Mouse (Mus musculus) neural tube, embryonic 15.5 days (tissue): ENCODE measurements at regions not wholly inside any gene's neighbourhood (a gene's known extent, or its start where the extent isn't known, plus 50 kb on each side); places are given as distances from the start of the nearest gene placed in this dataset.

Source experiments
- ATAC-seq: fragments of 200-750 bp; cut with Nextera tagmentation; 2 replicates; pipeline ENCODE4 v1.8.0; 2017; ENCODE audit warnings: mild to moderate bottlenecking, moderate TSS enrichment, moderate library complexity; ENCODE audit not compliant: low FRiP score
- H3K27ac ChIP-seq: fragments of 300-500 bp; sonication (generic); replicated peaks from 2 replicates; pipeline ENCODE4 v1.5.1; 2015; ENCODE audit warnings: mild to moderate bottlenecking, inconsistent platforms
- H3K27me3 ChIP-seq: fragments of 300-500 bp; sonication (generic); replicated peaks from 2 replicates; pipeline ENCODE4 v1.6.1; 2015; ENCODE audit warnings: inconsistent platforms
- H3K36me3 ChIP-seq: fragments of 300-500 bp; sonication (generic); 2 replicates; pipeline ENCODE4 v1.6.1; 2015; ENCODE audit warnings: inconsistent platforms
- H3K4me1 ChIP-seq: fragments of 300-500 bp; sonication (generic); 2 replicates; pipeline ENCODE4 v1.6.1; 2015; ENCODE audit warnings: inconsistent platforms
- H3K4me2 ChIP-seq: fragments of 300-500 bp; sonication (generic); 2 replicates; pipeline ENCODE4 v1.6.1; 2015; ENCODE audit warnings: inconsistent platforms, mild to moderate bottlenecking, moderate library complexity
- H3K4me3 ChIP-seq: fragments of 300-500 bp; sonication (generic); replicated peaks from 2 replicates; pipeline ENCODE4 v1.5.1; 2015; ENCODE audit warnings: mild to moderate bottlenecking, inconsistent platforms
- H3K9ac ChIP-seq: fragments of 300-500 bp; sonication (generic); replicated peaks from 2 replicates; pipeline ENCODE4 v1.6.1; 2015; ENCODE audit warnings: mild to moderate bottlenecking, inconsistent platforms
- H3K9me3 ChIP-seq: fragments of 300-500 bp; sonication (generic); replicated peaks from 2 replicates; pipeline ENCODE4 v1.6.1; 2016; ENCODE audit warnings: inconsistent platforms
- WGBS: fragments of 180-500 bp; shearing (Covaris S2); methylation state at CpG from one replicate; pipeline ENCODE4 v1.1.7; 2015; ENCODE audit warnings: mixed read lengths; 5-methylcytosine and 5-hydroxymethylcytosine counted together

- Histone ChIP-seq H3K4me3 (no peak overlapping the region), H3K27me3 (no peaks in the 10 kb centered on the region), H3K27ac (no peak overlapping the region), H3K4me2 (no peak overlapping the region), H3K9ac (no peak overlapping the region), H3K36me3 (no peaks in the 10 kb centered on the region), H3K4me1 (no peaks in the 10 kb centered on the region), H3K9me3 (no peaks in the 10 kb centered on the region)
- ATAC-seq, result no peak
- WGBS, result 96% methylated on average over 2 of the region's 2 CpGs
Measured at GRCm38 (mm10) chr13:10741391-10741790, 380.7 kb upstream of the Chrm3 start.

GRCm38 (mm10) chr13:10725745-10726171 lies 365.1 kb upstream of the Chrm3 start:
- WGBS, result 63% methylated on average over 3 of the region's 3 CpGs
- H3K4me3 ChIP-seq, result no peak overlapping the region
- H3K36me3 ChIP-seq, result no peaks in the 10 kb centered on the region
- no peaks in the 10 kb centered on the region for H3K9me3 ChIP-seq
- H3K4me2 ChIP-seq, result no peak overlapping the region
- no peak overlapping the region for H3K9ac ChIP-seq
- no peak overlapping the region for H3K27ac ChIP-seq
- no peaks in the 10 kb centered on the region for H3K27me3 ChIP-seq
- no peak for ATAC-seq
- no peaks in the 10 kb centered on the region for H3K4me1 ChIP-seq

GRCm38 (mm10) chr13:10725335-10725734 lies 364.7 kb upstream of the Chrm3 start:
- no peak overlapping the region for H3K4me2 ChIP-seq
- 64% methylated on average over 5 of the region's 5 CpGs for WGBS
- H3K4me1 ChIP-seq, result no peaks in the 10 kb centered on the region
- H3K9ac ChIP-seq, result no peak overlapping the region
- H3K9me3 ChIP-seq, result no peaks in the 10 kb centered on the region
- H3K36me3 ChIP-seq, result no peaks in the 10 kb centered on the region
- no peaks in the 10 kb centered on the region for H3K27me3 ChIP-seq
- H3K27ac ChIP-seq, result no peak overlapping the region
- ATAC-seq, result no peak
- H3K4me3 ChIP-seq, result no peak overlapping the region

- 93% methylated on average over 3 of the region's 3 CpGs for WGBS
- H3K9me3 ChIP-seq, result no peaks in the 10 kb centered on the region
- H3K4me1 ChIP-seq, result no peaks in the 10 kb centered on the region
- no peaks in the 10 kb centered on the region for H3K36me3 ChIP-seq
- no peaks in the 10 kb centered on the region for H3K27me3 ChIP-seq
- no peak overlapping the region for H3K9ac ChIP-seq
- H3K4me3 ChIP-seq, result no peak overlapping the region
- H3K27ac ChIP-seq, result no peak overlapping the region
- H3K4me2 ChIP-seq, result no peak overlapping the region
- ATAC-seq, result no peak
Measured at GRCm38 (mm10) chr13:10720639-10721038, 360.0 kb upstream of the Chrm3 start.

- Histone ChIP-seq H3K4me3 (no peak overlapping the region), H3K36me3 (no peaks in the 10 kb centered on the region), H3K27ac (no peak overlapping the region), H3K4me2 (no peak overlapping the region), H3K9ac (no peak overlapping the region), H3K9me3 (no peaks in the 10 kb centered on the region), H3K27me3 (no peaks in the 10 kb centered on the region), H3K4me1 (no peaks in the 10 kb centered on the region)
- ATAC-seq, result no peak
- 79% methylated on average over 5 of the region's 5 CpGs for WGBS
Measured at GRCm38 (mm10) chr13:10711451-10711850, 350.8 kb upstream of the Chrm3 start.

GRCm38 (mm10) chr13:10710909-10711308 lies 350.3 kb upstream of the Chrm3 start:
- WGBS, result 77% methylated on average over 4 of the region's 4 CpGs
- H3K9me3 ChIP-seq, result no peaks in the 10 kb centered on the region
- no peak for ATAC-seq

GRCm38 (mm10) chr13:10697146-10697545 lies 336.5 kb upstream of the Chrm3 start:
- ATAC-seq, result no peak
- H3K9ac ChIP-seq, result no peak overlapping the region
- H3K4me1 ChIP-seq, result no peaks in the 10 kb centered on the region
- no peak overlapping the region for H3K27ac ChIP-seq
- 96% methylated on average over 5 of the region's 5 CpGs for WGBS
- no peaks in the 10 kb centered on the region for H3K9me3 ChIP-seq
- no peak overlapping the region for H3K4me3 ChIP-seq
- H3K36me3 ChIP-seq, result no peaks in the 10 kb centered on the region
- no peak overlapping the region for H3K4me2 ChIP-seq
- H3K27me3 ChIP-seq, result no peaks in the 10 kb centered on the region

More at GRCm38 (mm10) chr13:10710909-10711308, 350.3 kb upstream of the Chrm3 start:
- H3K27ac ChIP-seq, result no peak overlapping the region
- H3K4me1 ChIP-seq, result no peaks in the 10 kb centered on the region
- no peak overlapping the region for H3K4me2 ChIP-seq
- no peak overlapping the region for H3K4me3 ChIP-seq
- no peak overlapping the region for H3K9ac ChIP-seq
- no peaks in the 10 kb centered on the region for H3K27me3 ChIP-seq
- H3K36me3 ChIP-seq, result no peaks in the 10 kb centered on the region

- ATAC-seq, result no peak
- H3K4me2 ChIP-seq, result no peak overlapping the region
- no peaks in the 10 kb centered on the region for H3K27me3 ChIP-seq
- WGBS, result 82% methylated on average over 1 of the region's 1 CpGs
- H3K4me1 ChIP-seq, result no peaks in the 10 kb centered on the region
- no peaks in the 10 kb centered on the region for H3K36me3 ChIP-seq
- H3K4me3 ChIP-seq, result no peak overlapping the region
- no peak overlapping the region for H3K27ac ChIP-seq
- H3K9me3 ChIP-seq, result no peaks in the 10 kb centered on the region
- no peak overlapping the region for H3K9ac ChIP-seq
Measured at GRCm38 (mm10) chr13:10696181-10696977, 335.7 kb upstream of the Chrm3 start.

GRCm38 (mm10) chr13:10691307-10691706 lies 330.7 kb upstream of the Chrm3 start:
- H3K4me1 ChIP-seq, result no peaks in the 10 kb centered on the region
- H3K4me2 ChIP-seq, result no peak overlapping the region
- no peaks in the 10 kb centered on the region for H3K9me3 ChIP-seq
- no peak overlapping the region for H3K27ac ChIP-seq
- no peak for ATAC-seq
- WGBS, result 30% methylated on average over 2 of the region's 2 CpGs
- H3K9ac ChIP-seq, result no peak overlapping the region
- no peak overlapping the region for H3K4me3 ChIP-seq
- H3K27me3 ChIP-seq, result no peaks in the 10 kb centered on the region
- H3K36me3 ChIP-seq, result no peaks in the 10 kb centered on the region

- H3K4me1 ChIP-seq, result no peaks in the 10 kb centered on the region
- 77% methylated on average over 5 of the region's 5 CpGs for WGBS
- no peak for ATAC-seq
Measured at GRCm38 (mm10) chr13:10687379-10687778, 326.7 kb upstream of the Chrm3 start.

GRCm38 (mm10) chr13:10654086-10654422 lies 293.4 kb upstream of the Chrm3 start:
- H3K9me3 ChIP-seq, result no peaks in the 10 kb centered on the region
- H3K4me1 ChIP-seq, result no peaks in the 10 kb centered on the region
- ATAC-seq, result no peak
- no peak overlapping the region for H3K4me2 ChIP-seq
- WGBS, result 74% methylated on average over 2 of the region's 2 CpGs
- no peak overlapping the region for H3K4me3 ChIP-seq
- no peak overlapping the region for H3K27ac ChIP-seq
- no peaks in the 10 kb centered on the region for H3K27me3 ChIP-seq
- H3K9ac ChIP-seq, result no peak overlapping the region
- H3K36me3 ChIP-seq, result no peaks in the 10 kb centered on the region

More at GRCm38 (mm10) chr13:10687379-10687778, 326.7 kb upstream of the Chrm3 start:
- Histone ChIP-seq H3K9me3 (no peaks in the 10 kb centered on the region), H3K36me3 (no peaks in the 10 kb centered on the region), H3K4me2 (no peak overlapping the region), H3K27ac (no peak overlapping the region), H3K9ac (no peak overlapping the region), H3K27me3 (no peaks in the 10 kb centered on the region), H3K4me3 (no peak overlapping the region)

- Histone ChIP-seq H3K9me3 (no peaks in the 10 kb centered on the region), H3K36me3 (no peaks in the 10 kb centered on the region), H3K27me3 (no peaks in the 10 kb centered on the region), H3K4me1 (no peaks in the 10 kb centered on the region), H3K27ac (no peak overlapping the region), H3K4me3 (no peak overlapping the region), H3K9ac (no peak overlapping the region), H3K4me2 (no peak overlapping the region)
- peak; percentile 35; the same call in 1 of the 2 replicates for ATAC-seq
- WGBS, result 67% methylated on average over 9 of the region's 9 CpGs
Measured at GRCm38 (mm10) chr13:10653376-10654085, 292.9 kb upstream of the Chrm3 start.
